Mouse (Mus musculus): ENCODE data around the gene Slc23a3. TPM values are rescaled to one million over a fixed set of nuclear protein-coding genes. Genes with fewer than 3 reads are reported as not detected.

Slc23a3 gene
- polyA plus RNA-seq, 1 experiment from 2014 or later = 6.2 TPM

Other genes with a start within 250 kb of the Slc23a3 start
- gene Fev, start 248.5 kb downstream of the Slc23a3 start, polyA plus RNA-seq (2015; fragmentation: Nextera tagmentation; extraction: Ambion mirVana) = 0.24 TPM in 1 of 2 replicates, not detected in the other
- gene Cryba2, start 240.7 kb downstream of the Slc23a3 start, polyA plus RNA-seq (2015; fragmentation: Nextera tagmentation; extraction: Ambion mirVana) = not detected in 2 replicates
- 0.09 TPM in 1 of 2 replicates, not detected in the other for gene Cfap65, start 198.3 kb downstream of the Slc23a3 start, polyA plus RNA-seq (2015; fragmentation: Nextera tagmentation; extraction: Ambion mirVana)
- 2.4 and 3.4 TPM in 2 replicates for gene Ihh, start 182.2 kb downstream of the Slc23a3 start, polyA plus RNA-seq (2015; fragmentation: Nextera tagmentation; extraction: Ambion mirVana)
- gene Nhej1, start 8.7 kb downstream of the Slc23a3 start, polyA plus RNA-seq (2015; fragmentation: Nextera tagmentation; extraction: Ambion mirVana) = 10.0 and 12.1 TPM in 2 replicates
- 51.1 and 54.4 TPM in 2 replicates for gene Cnppd1, start 8.8 kb upstream of the Slc23a3 start, polyA plus RNA-seq (2015; fragmentation: Nextera tagmentation; extraction: Ambion mirVana)
- 56.3 and 59.8 TPM in 2 replicates for gene Retreg2, start 8.9 kb upstream of the Slc23a3 start, polyA plus RNA-seq (2015; fragmentation: Nextera tagmentation; extraction: Ambion mirVana)
- 48.4 and 51.0 TPM in 2 replicates for gene Zfand2b, start 34.8 kb upstream of the Slc23a3 start, polyA plus RNA-seq (2015; fragmentation: Nextera tagmentation; extraction: Ambion mirVana)
- 36.4 and 37.2 TPM in 2 replicates for gene Abcb6, start 46.5 kb upstream of the Slc23a3 start, polyA plus RNA-seq (2015; fragmentation: Nextera tagmentation; extraction: Ambion mirVana)
- 29.2 and 30.1 TPM in 2 replicates for gene Ankzf1, start 58.3 kb upstream of the Slc23a3 start, polyA plus RNA-seq (2015; fragmentation: Nextera tagmentation; extraction: Ambion mirVana)
- gene Atg9a, start 58.3 kb upstream of the Slc23a3 start, polyA plus RNA-seq (2015; fragmentation: Nextera tagmentation; extraction: Ambion mirVana) = 33.0 and 36.0 TPM in 2 replicates
- 57.4 and 63.8 TPM in 2 replicates for gene Glb1l, start 76.9 kb upstream of the Slc23a3 start, polyA plus RNA-seq (2015; fragmentation: Nextera tagmentation; extraction: Ambion mirVana)
- 153 and 169 TPM in 2 replicates for gene Stk16, start 76.9 kb upstream of the Slc23a3 start, polyA plus RNA-seq (2015; fragmentation: Nextera tagmentation; extraction: Ambion mirVana)
- gene Tuba4a, start 86.0 kb upstream of the Slc23a3 start, polyA plus RNA-seq (2015; fragmentation: Nextera tagmentation; extraction: Ambion mirVana) = 96.3 and 102 TPM in 2 replicates
- gene A630095N17Rik, start 98.2 kb upstream of the Slc23a3 start, polyA plus RNA-seq (2015; fragmentation: Nextera tagmentation; extraction: Ambion mirVana) = not detected in 2 replicates
- 41.3 and 45.7 TPM in 2 replicates for gene Dnajb2, start 102.5 kb upstream of the Slc23a3 start, polyA plus RNA-seq (2015; fragmentation: Nextera tagmentation; extraction: Ambion mirVana)
- gene Ptprn, start 130.6 kb upstream of the Slc23a3 start, polyA plus RNA-seq (2015; fragmentation: Nextera tagmentation; extraction: Ambion mirVana) = 0.54 and 0.87 TPM in 2 replicates
- 1.0 and 3.0 TPM in 2 replicates for gene Resp18, start 144.5 kb upstream of the Slc23a3 start, polyA plus RNA-seq (2015; fragmentation: Nextera tagmentation; extraction: Ambion mirVana)
- 168 and 184 TPM in 2 replicates for gene Dnpep, start 184.1 kb upstream of the Slc23a3 start, polyA plus RNA-seq (2015; fragmentation: Nextera tagmentation; extraction: Ambion mirVana)
- 41.6 and 53.6 TPM in 2 replicates for gene Des, start 226.4 kb upstream of the Slc23a3 start, polyA plus RNA-seq (2015; fragmentation: Nextera tagmentation; extraction: Ambion mirVana)
- 61.4 and 61.5 TPM in 2 replicates for gene Speg, start 241.4 kb upstream of the Slc23a3 start, polyA plus RNA-seq (2015; fragmentation: Nextera tagmentation; extraction: Ambion mirVana)